In genomic region chr14:16366174-16366889, GRCm38 (mm10) we compare ENCODE assay signal across 8 mouse cellular contexts. TPM values are rescaled to one million over a fixed set of nuclear protein-coding genes. Genes with fewer than 3 reads are reported as not detected.
DNase-seq lines count a peak whose midpoint lies in the region; ATAC-seq lines count a peak whose summit lies in the region.

No protein-coding gene starts in this region.

- H3K4me1 ChIP-seq in heart, embryonic 16.5 days (ENCODE audit: control insufficient read depth, insufficient read depth, low read length), result peaks cover 18% of the 10 kb centered on the region
- peaks cover 2% of the 10 kb centered on the region; the same call in 1 of the 2 replicates for H3K4me1 ChIP-seq in forebrain, embryonic 11.5 days (replicated peaks; ENCODE audit: control insufficient read depth, insufficient read depth, low read length)
- H3K4me1 ChIP-seq in liver, embryonic 11.5 days (replicated peaks; ENCODE audit: control insufficient read depth, insufficient read depth, low read length), result peaks cover 7% of the 10 kb centered on the region
- H3K4me1 ChIP-seq in stomach, embryonic 15.5 days, result peaks cover 14% of the 10 kb centered on the region; the same call in 1 of the 2 replicates

- DNase-seq in heart, adult 11 months, result no peak
- peak; percentile 23 for DNase-seq in MEL-GATA-1-ER (ENCODE audit: extremely low read depth, low read depth)
- DNase-seq in forebrain, embryonic 11.5 days (ENCODE audit: low spot score), result no peak
- peak; percentile 69 for DNase-seq in liver, embryonic 11.5 days (ENCODE audit: low spot score)
- DNase-seq in layer of hippocampus, adult 11-12 months (ENCODE audit: low spot score), result no peak
- DNase-seq in urinary bladder, adult 2 months (ENCODE audit: low spot score), result no peak

- H3K4me2 ChIP-seq in heart, embryonic 16.5 days (ENCODE audit: low read depth, low read length), result peak overlapping the region; percentile 81
- peak overlapping the region; percentile 74 for H3K4me2 ChIP-seq in forebrain, embryonic 11.5 days (ENCODE audit: low read depth, low read length, severe bottlenecking)
- peak overlapping the region; percentile 76 for H3K4me2 ChIP-seq in liver, embryonic 11.5 days
- H3K4me2 ChIP-seq in stomach, embryonic 15.5 days, result peak overlapping the region; percentile 61

- WGBS in heart, embryonic 16.5 days, result 4% methylated on average over 16 of the region's 16 CpGs
- 18% methylated on average over 16 of the region's 16 CpGs for WGBS in forebrain, embryonic 11.5 days
- 8% methylated on average over 16 of the region's 16 CpGs for WGBS in liver, embryonic 11.5 days
- WGBS in stomach, embryonic 15.5 days, result 7% methylated on average over 16 of the region's 16 CpGs

- H3K36me3 ChIP-seq in heart, embryonic 16.5 days (ENCODE audit: control insufficient read depth, insufficient read depth), result no peaks in the 10 kb centered on the region
- no peaks in the 10 kb centered on the region; the same call in 1 of the 2 replicates for H3K36me3 ChIP-seq in forebrain, embryonic 11.5 days (ENCODE audit: control insufficient read depth, insufficient read depth, low read length)
- no peaks in the 10 kb centered on the region for H3K36me3 ChIP-seq in liver, embryonic 11.5 days (ENCODE audit: control insufficient read depth, insufficient read depth, low read length)
- no peaks in the 10 kb centered on the region for H3K36me3 ChIP-seq in stomach, embryonic 15.5 days

- peak overlapping the region; percentile 69 for H3K4me3 ChIP-seq in heart, embryonic 16.5 days (ENCODE audit: low read length)
- H3K4me3 ChIP-seq in forebrain, embryonic 11.5 days (ENCODE audit: low read depth, low read length), result peak overlapping the region; percentile 90
- peak overlapping the region; percentile 95 for H3K4me3 ChIP-seq in liver, embryonic 11.5 days (ENCODE audit: low read depth, low read length)
- peak overlapping the region; percentile 93 for H3K4me3 ChIP-seq in stomach, embryonic 15.5 days (replicated peaks)

- ATAC-seq in heart, embryonic 16.5 days (replicated peaks; ENCODE audit: extremely low read depth, insufficient read depth, low FRiP score), result no peak
- no peak; the same call in 1 of the 2 replicates for ATAC-seq in forebrain, embryonic 11.5 days (replicated peaks; ENCODE audit: low FRiP score)
- peak; percentile 22 for ATAC-seq in liver, embryonic 11.5 days (replicated peaks; ENCODE audit: low FRiP score)
- ATAC-seq in stomach, embryonic 15.5 days (ENCODE audit: insufficient read depth, low FRiP score, low read depth), result peak; percentile 15; the same call in 1 of the 2 replicates

- peak overlapping the region; percentile 95 for H3K9ac ChIP-seq in heart, embryonic 16.5 days (ENCODE audit: low read length)
- H3K9ac ChIP-seq in forebrain, embryonic 11.5 days (ENCODE audit: low read length), result peak overlapping the region; percentile 98
- peak overlapping the region; percentile 95 for H3K9ac ChIP-seq in liver, embryonic 11.5 days (ENCODE audit: low read depth, low read length)
- peak overlapping the region; percentile 93 for H3K9ac ChIP-seq in stomach, embryonic 15.5 days

- H3K27me3 ChIP-seq in heart, embryonic 16.5 days (ENCODE audit: control insufficient read depth, insufficient read depth, low read length), result no peaks in the 10 kb centered on the region
- no peaks in the 10 kb centered on the region for H3K27me3 ChIP-seq in forebrain, embryonic 11.5 days (ENCODE audit: control insufficient read depth, insufficient read depth, low read length)
- H3K27me3 ChIP-seq in liver, embryonic 11.5 days (replicated peaks; ENCODE audit: control insufficient read depth, insufficient read depth, low read length), result no peaks in the 10 kb centered on the region
- no peaks in the 10 kb centered on the region for H3K27me3 ChIP-seq in stomach, embryonic 15.5 days (replicated peaks)

- peak overlapping the region; percentile 94 for H3K27ac ChIP-seq in heart, embryonic 16.5 days (ENCODE audit: low read length)
- H3K27ac ChIP-seq in forebrain, embryonic 11.5 days (ENCODE audit: low read depth, low read length), result peak overlapping the region; percentile 97
- peak overlapping the region; percentile 91 for H3K27ac ChIP-seq in liver, embryonic 11.5 days (ENCODE audit: low read depth, low read length)
- H3K27ac ChIP-seq in stomach, embryonic 15.5 days, result peak overlapping the region; percentile 97

- no peaks in the 10 kb centered on the region for H3K9me3 ChIP-seq in heart, embryonic 16.5 days (replicated peaks; ENCODE audit: control insufficient read depth, low read length)
- H3K9me3 ChIP-seq in forebrain, embryonic 11.5 days (ENCODE audit: control insufficient read depth, low read length), result no peaks in the 10 kb centered on the region
- H3K9me3 ChIP-seq in liver, embryonic 11.5 days (ENCODE audit: control insufficient read depth, low read length), result no peaks in the 10 kb centered on the region
- no peaks in the 10 kb centered on the region for H3K9me3 ChIP-seq in stomach, embryonic 15.5 days

RNA-seq across cellular contexts. Expression of gene Top2b, which starts 1.4 kb away (rescaled TPM):
- 23.4 and 24.9 TPM in 2 replicates for polyA plus RNA-seq in heart, embryonic 16.5 days (2015; fragmentation: Nextera tagmentation; extraction: Ambion mirVana)
- polyA plus RNA-seq in forebrain, embryonic 11.5 days (2014; fragmentation: Nextera tagmentation; extraction: Ambion mirVana), result 147 and 174 TPM in 2 replicates
- 67.8 and 72.4 TPM in 2 replicates for polyA plus RNA-seq in liver, embryonic 11.5 days (2014; fragmentation: Nextera tagmentation; extraction: Ambion mirVana)
- polyA plus RNA-seq in stomach, embryonic 15.5 days (2015; fragmentation: Nextera tagmentation; extraction: Ambion mirVana), result 36.6 and 43.3 TPM in 2 replicates
- 44.8 and 47.2 TPM in 2 replicates for polyA plus RNA-seq in urinary bladder, adult 2 months (2012; rRNA removed)

Comparison
In these comparisons a context has a peak if more than half of its experiments do, and no peak if none do; other contexts are left out.
1. ATAC-seq: peak in liver, embryonic 11.5 days (single experiment) and stomach, embryonic 15.5 days (single experiment); none in heart, embryonic 16.5 days (single experiment) and forebrain, embryonic 11.5 days (single experiment).
2. DNase-seq: peak in MEL-GATA-1-ER (single experiment) and liver, embryonic 11.5 days (single experiment); none in heart, adult 11 months (single experiment), forebrain, embryonic 11.5 days (single experiment), layer of hippocampus, adult 11-12 months (single experiment) and urinary bladder, adult 2 months (single experiment).
3. Peak in every context shown above with its lines, with median percentiles within 50 percentile points of each other: H3K27ac ChIP-seq, H3K4me2 ChIP-seq, H3K4me3 ChIP-seq and H3K9ac ChIP-seq.